Mouse (Mus musculus) kidney, embryonic 15.5 days (tissue): ENCODE data around the gene Ptch2. TPM values are rescaled to one million over a fixed set of nuclear protein-coding genes. Genes with fewer than 3 reads are reported as not detected.

Experiments used
- ATAC-seq: fragments of 200-750 bp; cut with Nextera tagmentation; replicated peaks from 2 replicates; pipeline ENCODE4 v1.8.0; 2017; ENCODE audit warnings: moderate TSS enrichment; ENCODE audit not compliant: low FRiP score
- H3K27ac ChIP-seq: fragments of 300-500 bp; sonication (generic); 2 replicates; pipeline ENCODE4 v1.5.1; 2015; ENCODE audit warnings: mild to moderate bottlenecking, inconsistent platforms
- H3K27me3 ChIP-seq: fragments of 300-500 bp; sonication (generic); 2 replicates; pipeline ENCODE4 v1.6.1; 2015; ENCODE audit warnings: inconsistent platforms
- H3K36me3 ChIP-seq: fragments of 300-500 bp; sonication (generic); 2 replicates; pipeline ENCODE4 v1.6.1; 2015; ENCODE audit warnings: inconsistent platforms
- H3K4me1 ChIP-seq: fragments of 300-500 bp; sonication (generic); 2 replicates; pipeline ENCODE4 v1.6.1; 2015; ENCODE audit warnings: inconsistent platforms
- H3K4me2 ChIP-seq: fragments of 300-500 bp; sonication (generic); 2 replicates; pipeline ENCODE4 v1.6.1; 2015; ENCODE audit warnings: moderate library complexity, mild to moderate bottlenecking, inconsistent platforms
- H3K4me3 ChIP-seq: fragments of 300-500 bp; sonication (generic); replicated peaks from 2 replicates; pipeline ENCODE4 v1.5.1; 2015; ENCODE audit warnings: mild to moderate bottlenecking, inconsistent platforms
- H3K9ac ChIP-seq: fragments of 300-500 bp; sonication (generic); 2 replicates; pipeline ENCODE4 v1.6.1; 2015; ENCODE audit warnings: mild to moderate bottlenecking, inconsistent platforms
- H3K9me3 ChIP-seq: fragments of 300-500 bp; sonication (generic); replicated peaks from 2 replicates; pipeline ENCODE4 v1.6.1; 2016; ENCODE audit warnings: inconsistent platforms
- WGBS: fragments of 180-500 bp; shearing (Covaris S2); methylation state at CpG from one replicate; pipeline ENCODE4 v1.1.7; 2015; ENCODE audit warnings: mixed read lengths; 5-methylcytosine and 5-hydroxymethylcytosine counted together
- polyA plus RNA-seq: library from polyadenylated mRNA; unstranded; fragments of >200 nt; fragmentation: Nextera tagmentation; extraction: Ambion mirVana; gene quantifications from 2 replicates; pipeline ENCODE4 v1.2.1, GENCODE M21; 2015

Ptch2 gene
- polyA plus RNA-seq, 1 experiment from 2014 or later: 10.2 TPM

DNA sequence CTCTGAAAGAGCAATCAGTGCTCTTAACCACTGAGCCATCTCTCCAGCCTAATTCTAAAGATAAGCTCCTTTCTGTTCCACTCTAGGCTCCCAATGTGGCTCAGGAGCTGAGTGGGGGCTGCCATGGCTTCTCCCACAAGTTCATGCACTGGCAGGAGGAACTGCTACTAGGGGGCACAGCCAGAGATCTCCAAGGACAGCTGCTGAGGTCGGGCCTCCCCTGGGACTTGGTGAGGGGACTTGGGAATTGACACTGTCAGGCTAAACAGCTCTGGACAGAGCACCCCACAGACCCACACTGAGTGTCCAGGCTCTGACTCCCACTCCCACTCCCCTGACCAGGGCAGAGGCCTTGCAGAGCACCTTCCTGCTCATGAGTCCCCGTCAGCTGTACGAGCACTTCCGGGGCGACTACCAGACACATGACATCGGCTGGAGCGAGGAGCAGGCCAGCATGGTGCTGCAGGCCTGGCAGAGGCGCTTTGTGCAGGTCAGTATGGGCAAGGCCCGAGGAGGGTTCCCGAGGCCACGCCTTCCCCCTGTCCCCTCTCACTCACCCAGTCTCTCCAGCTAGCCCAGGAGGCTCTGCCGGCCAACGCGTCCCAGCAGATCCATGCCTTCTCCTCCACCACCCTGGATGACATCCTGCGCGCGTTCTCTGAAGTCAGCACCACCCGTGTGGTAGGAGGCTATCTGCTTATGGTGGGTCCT is 12.1 kb downstream of the Ptch2 start:
- H3K4me3 ChIP-seq: no peak overlapping the region
- 94% methylated on average over 18 of the region's 18 CpGs for WGBS
- H3K9ac ChIP-seq: no peak overlapping the region
- H3K9me3 ChIP-seq: no peaks in the 10 kb centered on the region
- H3K4me2 ChIP-seq: no peak overlapping the region
- H3K27me3 ChIP-seq: no peaks in the 10 kb centered on the region
- no peak overlapping the region for H3K27ac ChIP-seq
- ATAC-seq: no peak
- H3K36me3 ChIP-seq: peaks cover 58% of the 10 kb centered on the region
- H3K4me1 ChIP-seq: peaks cover 21% of the 10 kb centered on the region

- no peak overlapping the region for H3K27ac ChIP-seq
- H3K4me2 ChIP-seq: no peak overlapping the region
- H3K4me3 ChIP-seq: no peak overlapping the region
- no peak overlapping the region for H3K9ac ChIP-seq
- H3K27me3 ChIP-seq: no peaks in the 10 kb centered on the region
- no peak for ATAC-seq
- peaks cover 61% of the 10 kb centered on the region for H3K36me3 ChIP-seq
- H3K4me1 ChIP-seq: peaks cover 21% of the 10 kb centered on the region
- no peaks in the 10 kb centered on the region for H3K9me3 ChIP-seq
- WGBS: 96% methylated on average over 6 of the region's 6 CpGs
These were observed 12.6 kb downstream of the Ptch2 start for GRCm38 (mm10) chr4:117108524-117108849.

- H3K9ac ChIP-seq: no peak overlapping the region
- H3K9me3 ChIP-seq: no peaks in the 10 kb centered on the region
- 92% methylated on average over 25 of the region's 25 CpGs for WGBS
- no peak overlapping the region for H3K27ac ChIP-seq
- H3K36me3 ChIP-seq: peaks cover 70% of the 10 kb centered on the region
- no peak overlapping the region for H3K4me2 ChIP-seq
- no peaks in the 10 kb centered on the region for H3K27me3 ChIP-seq
- peaks cover 17% of the 10 kb centered on the region for H3K4me1 ChIP-seq
- no peak overlapping the region for H3K4me3 ChIP-seq
- ATAC-seq: no peak
These were observed 13.5 kb downstream of the Ptch2 start for GRCm38 (mm10) chr4:117109330-117109729.

DNA sequence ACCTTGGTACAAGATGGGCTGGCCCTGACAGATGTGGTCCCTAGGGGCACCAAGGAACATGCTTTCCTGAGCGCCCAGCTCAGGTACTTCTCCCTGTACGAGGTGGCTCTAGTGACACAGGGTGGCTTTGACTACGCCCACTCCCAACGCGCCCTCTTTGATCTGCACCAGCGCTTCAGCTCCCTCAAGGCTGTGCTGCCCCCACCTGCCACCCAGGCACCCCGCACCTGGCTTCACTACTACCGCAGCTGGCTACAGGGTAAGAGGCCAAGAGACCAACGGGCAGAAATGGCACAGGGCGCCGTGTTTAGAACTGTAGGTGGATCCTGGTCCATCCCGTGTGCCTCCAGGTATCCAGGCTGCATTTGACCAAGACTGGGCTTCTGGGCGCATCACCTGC is 14.4 kb downstream of the Ptch2 start:
- no peak overlapping the region for H3K27ac ChIP-seq
- H3K9ac ChIP-seq: no peak overlapping the region
- H3K36me3 ChIP-seq: peaks cover 74% of the 10 kb centered on the region
- no peaks in the 10 kb centered on the region for H3K27me3 ChIP-seq
- H3K4me3 ChIP-seq: no peak overlapping the region
- no peak overlapping the region for H3K4me2 ChIP-seq
- H3K9me3 ChIP-seq: no peaks in the 10 kb centered on the region
- H3K4me1 ChIP-seq: peaks cover 8% of the 10 kb centered on the region
- WGBS: 90% methylated on average over 13 of the region's 13 CpGs
- no peak for ATAC-seq

- Histone ChIP-seq H3K27me3 (no peaks in the 10 kb centered on the region), H3K9me3 (no peaks in the 10 kb centered on the region), H3K4me2 (no peak overlapping the region), H3K4me3 (no peak overlapping the region), H3K4me1 (peaks cover under 1% of the 10 kb centered on the region; the same call in 1 of the 2 replicates), H3K9ac (no peak overlapping the region), H3K36me3 (peaks cover 70% of the 10 kb centered on the region), H3K27ac (no peak overlapping the region)
- no peak for ATAC-seq
- WGBS: 93% methylated on average over 11 of the region's 11 CpGs
These were observed 15.1 kb downstream of the Ptch2 start for GRCm38 (mm10) chr4:117110985-117111384.

DNA sequence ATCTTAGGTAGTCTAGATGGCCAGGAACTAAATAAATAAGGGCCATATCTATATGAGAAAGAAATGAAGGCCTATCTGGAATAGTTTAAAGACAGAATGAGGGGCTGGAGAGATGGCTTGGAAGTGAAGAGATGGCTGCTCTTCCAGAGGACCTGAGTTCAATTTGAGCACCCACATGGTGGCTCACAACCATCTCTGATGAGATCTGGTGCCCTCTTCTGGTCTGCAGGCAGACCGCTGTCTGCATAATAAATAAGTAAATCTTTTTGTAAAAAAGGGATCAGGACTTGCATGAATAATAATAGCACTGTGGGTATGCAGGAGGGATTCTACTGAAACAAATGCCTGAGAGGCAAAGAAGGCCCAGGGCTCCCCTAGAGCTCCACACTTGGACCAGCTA is 17.4 kb downstream of the Ptch2 start:
- no peak for ATAC-seq
- no peaks in the 10 kb centered on the region for H3K4me1 ChIP-seq
- no peak overlapping the region for H3K9ac ChIP-seq
- no peaks in the 10 kb centered on the region for H3K27me3 ChIP-seq
- 94% methylated on average over 1 of the region's 1 CpGs for WGBS
- peaks cover 66% of the 10 kb centered on the region for H3K36me3 ChIP-seq
- no peaks in the 10 kb centered on the region for H3K9me3 ChIP-seq
- H3K4me3 ChIP-seq: no peak overlapping the region
- H3K4me2 ChIP-seq: no peak overlapping the region
- H3K27ac ChIP-seq: no peak overlapping the region

GRCm38 (mm10) chr4:117115592-117115991 is 19.7 kb downstream of the Ptch2 start:
- Histone ChIP-seq H3K9ac (no peak overlapping the region), H3K36me3 (peaks cover 43% of the 10 kb centered on the region), H3K27me3 (no peaks in the 10 kb centered on the region), H3K4me3 (no peak overlapping the region), H3K4me1 (no peaks in the 10 kb centered on the region), H3K4me2 (no peak overlapping the region), H3K9me3 (no peaks in the 10 kb centered on the region), H3K27ac (no peak overlapping the region)
- no peak for ATAC-seq
- WGBS: 85% methylated on average over 5 of the region's 5 CpGs

DNA sequence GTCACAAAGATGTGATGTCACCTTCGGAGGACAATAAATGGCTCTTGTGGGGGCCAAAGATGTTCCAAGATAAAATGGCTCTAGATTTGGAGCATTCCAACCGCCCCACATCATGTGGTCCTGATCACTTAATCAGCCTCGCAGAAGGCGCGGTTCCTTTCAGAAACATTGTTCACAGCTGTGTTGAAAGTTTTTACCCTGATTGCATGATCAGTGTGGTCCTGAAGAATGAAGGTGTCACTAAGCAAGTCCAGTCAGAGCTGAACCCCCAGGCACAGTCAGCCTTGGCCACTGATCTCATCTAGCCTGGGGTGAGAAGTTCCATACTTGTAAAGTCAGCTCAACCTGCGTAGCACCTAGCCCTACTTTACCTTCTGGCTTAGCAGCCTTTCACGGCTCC is 22.1 kb downstream of the Ptch2 start:
- no peak for ATAC-seq
- 92% methylated on average over 7 of the region's 7 CpGs for WGBS
- no peak overlapping the region for H3K9ac ChIP-seq

GRCm38 (mm10) chr4:117119636-117120035 is 23.8 kb downstream of the Ptch2 start:
- peak overlapping the region; percentile 93 for H3K4me2 ChIP-seq
- H3K27me3 ChIP-seq: no peaks in the 10 kb centered on the region
- peak overlapping the region; percentile 63 for H3K9ac ChIP-seq
- 80% methylated on average over 5 of the region's 5 CpGs for WGBS
- peaks cover 12% of the 10 kb centered on the region for H3K4me1 ChIP-seq
- H3K9me3 ChIP-seq: no peaks in the 10 kb centered on the region
- H3K36me3 ChIP-seq: peaks cover 6% of the 10 kb centered on the region; the same call in 1 of the 2 replicates
- peak overlapping the region; percentile 90 for H3K27ac ChIP-seq
- H3K4me3 ChIP-seq: peak overlapping the region; percentile 73
- ATAC-seq: no peak

More for the DNA sequence above, 22.1 kb downstream of the Ptch2 start:
- Histone ChIP-seq H3K36me3 (peaks cover 23% of the 10 kb centered on the region), H3K4me3 (no peak overlapping the region), H3K4me2 (no peak overlapping the region), H3K27ac (no peak overlapping the region), H3K9me3 (no peaks in the 10 kb centered on the region), H3K27me3 (no peaks in the 10 kb centered on the region), H3K4me1 (peaks cover 7% of the 10 kb centered on the region; the same call in 1 of the 2 replicates)

DNA sequence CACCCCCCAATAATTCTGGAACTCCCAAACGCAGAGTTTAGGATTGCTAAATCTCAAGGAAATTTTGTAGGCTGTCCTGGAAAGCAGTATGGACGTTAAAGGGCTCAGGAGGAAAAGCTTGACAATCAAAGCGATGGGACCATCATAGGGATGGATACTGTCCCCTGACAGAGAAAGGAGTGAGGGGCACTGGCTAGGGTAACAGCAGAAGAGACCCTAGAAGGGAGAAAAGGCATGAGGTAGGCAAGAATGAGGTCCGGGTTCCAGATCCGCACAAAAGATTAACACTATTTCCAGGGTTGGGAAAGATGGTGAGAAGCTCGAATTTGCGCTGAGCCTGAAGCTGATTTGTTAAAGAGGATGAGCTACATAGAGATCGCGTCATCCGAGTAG is 24.2 kb downstream of the Ptch2 start:
- peak overlapping the region; percentile 63 for H3K9ac ChIP-seq
- H3K27ac ChIP-seq: peak overlapping the region; percentile 90
- WGBS: 8% methylated on average over 10 of the region's 10 CpGs
- no peaks in the 10 kb centered on the region for H3K27me3 ChIP-seq
- 0 out of 2 replicates have a peak, but pooled peaks cover 4% of the 10 kb centered on the region for H3K36me3 ChIP-seq
- H3K4me2 ChIP-seq: peak overlapping the region; percentile 93
- ATAC-seq: peak; percentile 1; the same call in 1 of the 2 replicates
- no peaks in the 10 kb centered on the region for H3K9me3 ChIP-seq
- peaks cover 16% of the 10 kb centered on the region for H3K4me1 ChIP-seq
- peak overlapping the region; percentile 73 for H3K4me3 ChIP-seq

DNA sequence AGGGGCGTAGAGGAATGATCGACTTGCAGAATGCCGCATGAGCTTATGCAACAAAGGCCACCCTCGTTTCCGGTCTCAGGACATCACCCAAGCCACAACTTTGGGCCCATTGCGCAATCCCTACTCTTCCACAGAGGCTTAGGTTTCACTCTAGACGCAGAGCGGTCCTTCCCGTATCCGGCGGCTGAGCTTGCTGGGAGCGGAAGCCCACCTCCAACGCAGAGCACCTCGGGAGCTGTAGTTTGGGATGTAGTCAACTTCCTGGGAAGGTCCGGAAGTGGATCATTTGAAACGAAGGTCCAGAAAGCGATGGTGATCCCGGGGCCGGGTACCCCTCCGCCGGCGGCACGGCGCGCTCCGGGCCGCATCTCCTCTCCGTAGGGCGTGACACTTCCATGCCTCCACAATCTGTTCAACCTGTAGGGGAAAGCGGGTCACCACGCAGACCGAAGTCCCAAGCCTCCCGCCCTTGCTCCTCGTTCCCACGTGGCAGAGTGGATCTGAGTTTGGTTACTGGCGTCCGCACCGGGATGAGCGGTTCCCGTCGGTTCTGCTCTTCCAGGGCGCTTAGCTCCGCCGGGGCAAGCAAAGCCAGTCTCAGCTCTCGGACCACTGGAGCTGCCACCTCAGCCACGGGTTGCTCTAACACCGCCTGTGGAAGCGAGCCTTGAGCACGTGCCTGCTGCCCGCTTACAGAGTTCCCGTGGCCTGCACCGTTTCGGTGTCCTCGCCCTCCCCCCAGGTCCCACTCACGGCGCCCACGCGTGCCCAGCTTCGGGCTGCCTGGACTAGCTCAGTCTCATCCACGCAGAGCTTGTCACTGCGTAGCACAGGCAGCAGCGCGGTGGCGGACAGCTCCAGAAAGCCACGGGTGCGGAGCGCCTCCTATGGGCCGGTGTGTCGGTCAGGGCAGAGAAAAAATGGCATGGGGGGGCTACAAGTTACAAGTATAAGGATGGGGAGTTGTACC is 24.9 kb downstream of the Ptch2 start:
- Histone ChIP-seq H3K9ac (peak overlapping the region; percentile 63), H3K9me3 (no peaks in the 10 kb centered on the region), H3K27ac (peak overlapping the region; percentile 90), H3K27me3 (no peaks in the 10 kb centered on the region), H3K36me3 (no peaks in the 10 kb centered on the region), H3K4me2 (peak overlapping the region; percentile 93), H3K4me3 (peak overlapping the region; percentile 73), H3K4me1 (peaks cover 23% of the 10 kb centered on the region)
- WGBS: under 1% methylated on average over 69 of the region's 69 CpGs
- peak; percentile 95 for ATAC-seq

- no peak for ATAC-seq
- no peaks in the 10 kb centered on the region for H3K36me3 ChIP-seq
- H3K4me3 ChIP-seq: no peak overlapping the region
- H3K9me3 ChIP-seq: no peaks in the 10 kb centered on the region
- H3K9ac ChIP-seq: no peak overlapping the region
- WGBS: 85% methylated on average over 4 of the region's 4 CpGs
- peaks cover 33% of the 10 kb centered on the region for H3K4me1 ChIP-seq
- no peak overlapping the region for H3K27ac ChIP-seq
- no peaks in the 10 kb centered on the region for H3K27me3 ChIP-seq
- no peak overlapping the region for H3K4me2 ChIP-seq
These were observed 26.3 kb downstream of the Ptch2 start for GRCm38 (mm10) chr4:117122209-117122608.
